Mouse (Mus musculus) megakaryocyte, embryonic 14.5 days (primary cell): Measurements from ENCODE around the gene Rgs17.

Experiments
- FLI1 ChIP-seq: IDR thresholded peaks from 2 replicates; pipeline ENCODE4 v1.6.1; 2012; ENCODE audit warnings: low read length, inconsistent platforms, mixed read lengths
- GATA1 ChIP-seq: IDR thresholded peaks from 3 replicates; pipeline ENCODE4 v1.6.1; 2012; ENCODE audit warnings: mixed read lengths, low read length, inconsistent platforms, borderline replicate concordance

DNA sequence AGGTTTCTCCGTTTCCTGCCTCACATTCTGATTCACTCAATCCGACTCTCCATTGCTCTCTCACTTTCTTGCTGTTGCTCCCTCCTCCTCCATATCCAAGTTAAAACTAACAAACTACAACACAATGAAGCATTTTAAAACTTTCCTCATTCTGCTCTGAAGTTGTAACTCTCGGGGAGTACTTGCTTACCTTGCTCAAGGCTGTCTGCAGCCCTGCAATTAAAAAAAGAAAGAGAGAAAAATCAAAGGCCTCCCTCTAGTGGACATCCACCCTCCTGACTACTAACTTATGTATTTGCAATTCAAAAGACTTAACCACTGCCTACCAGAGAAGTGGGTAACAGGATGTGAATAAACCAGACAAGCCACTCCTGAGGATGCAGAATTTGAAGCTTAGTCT is 97.4 kb downstream of the Rgs17 start:
- no peak for TF ChIP-seq GATA1
- TF ChIP-seq FLI1 = no peak
